Mouse (Mus musculus): Measurements from ENCODE around the gene Timm10.
A peak's percentile ranks its signal among the peaks of the same experiment; 100 is the strongest.
"Not testable (repeated sequence)": the region's sequence is repeated elsewhere in the genome, so short reads cannot be mapped to it uniquely, and the experiment has no call there.

The Timm10 gene

GRCm38 (mm10) chr2:84826488-84827282, at the start of gene Timm10:
TSS of gene Timm10 (plus strand) at chr2:84826997.
- peak; percentile 87 for DNase-seq

- DNase-seq: no peak
Observed at GRCm38 (mm10) chr2:84777706-84778105, 49.1 kb upstream of the Timm10 start.

- DNase-seq: no peak
Observed at GRCm38 (mm10) chr2:84779210-84779609, 47.6 kb upstream of the Timm10 start.

GRCm38 (mm10) chr2:84783315-84783714, 43.5 kb upstream of the Timm10 start:
- no peak for DNase-seq

GRCm38 (mm10) chr2:84783840-84784566, 42.8 kb upstream of the Timm10 start:
- DNase-seq: no peak

- DNase-seq: no peak
Observed at GRCm38 (mm10) chr2:84788316-84788715, 38.5 kb upstream of the Timm10 start.

- no peak for DNase-seq
Observed at GRCm38 (mm10) chr2:84790418-84790817, 36.4 kb upstream of the Timm10 start.

GRCm38 (mm10) chr2:84792516-84792915, 34.3 kb upstream of the Timm10 start:
- no peak for DNase-seq

GRCm38 (mm10) chr2:84793154-84793553, 33.6 kb upstream of the Timm10 start:
- DNase-seq: no peak

- DNase-seq: no peak
Observed at GRCm38 (mm10) chr2:84793871-84794270, 32.9 kb upstream of the Timm10 start.

GRCm38 (mm10) chr2:84797833-84798492, 28.8 kb upstream of the Timm10 start:
- DNase-seq: peak; percentile 86 to 88

GRCm38 (mm10) chr2:84798493-84798921, 28.3 kb upstream of the Timm10 start, which contains the start of gene Ube2l6:
TSS of gene Ube2l6 (plus strand) at chr2:84798828.
- DNase-seq: peak; percentile 71 to 77

- DNase-seq: peak; percentile 62 to 76
Observed at GRCm38 (mm10) chr2:84799041-84799561, 27.7 kb upstream of the Timm10 start.

GRCm38 (mm10) chr2:84800304-84800703, 26.5 kb upstream of the Timm10 start:
- no peak for DNase-seq

GRCm38 (mm10) chr2:84801223-84801622, 25.6 kb upstream of the Timm10 start:
- not testable (repeated sequence) for DNase-seq

GRCm38 (mm10) chr2:84803963-84804362, 22.8 kb upstream of the Timm10 start:
- no peak for DNase-seq

GRCm38 (mm10) chr2:84806546-84806945, 20.3 kb upstream of the Timm10 start:
- no peak for DNase-seq

- DNase-seq: no peak
Observed at GRCm38 (mm10) chr2:84809330-84809729, 17.5 kb upstream of the Timm10 start.

- no peak for DNase-seq
Observed at GRCm38 (mm10) chr2:84810526-84810885, 16.3 kb upstream of the Timm10 start.

GRCm38 (mm10) chr2:84810886-84811577, 15.8 kb upstream of the Timm10 start:
- peak; percentile 79 to 85 for DNase-seq

- DNase-seq: no peak
Observed at GRCm38 (mm10) chr2:84811880-84812279, 14.9 kb upstream of the Timm10 start.

GRCm38 (mm10) chr2:84812676-84813075, 14.1 kb upstream of the Timm10 start:
- no peak for DNase-seq

GRCm38 (mm10) chr2:84819861-84820260, 6.9 kb upstream of the Timm10 start:
- no peak for DNase-seq
